Mouse (Mus musculus): ENCODE measurements around the gene Fbn1. TPM values are rescaled to one million over a fixed set of nuclear protein-coding genes. Genes with fewer than 3 reads are reported as not detected.

The Fbn1 gene
- polyA plus RNA-seq, 1 experiment from 2014 or later: 4.8 TPM

Other genes with a start within 250 kb of the Fbn1 start
- 0.15 TPM in 2 replicates for gene Gm9913, start 2.9 kb downstream of the Fbn1 start, polyA plus RNA-seq (2016; fragmentation: Nextera tagmentation; extraction: Ambion mirVana)
- gene Cep152, start 117.1 kb upstream of the Fbn1 start, polyA plus RNA-seq (2016; fragmentation: Nextera tagmentation; extraction: Ambion mirVana): 9.8 and 10.2 TPM in 2 replicates
- 125 and 148 TPM in 2 replicates for gene Eid1, start 165.1 kb upstream of the Fbn1 start, polyA plus RNA-seq (2016; fragmentation: Nextera tagmentation; extraction: Ambion mirVana)
- gene Shc4, start 216.2 kb upstream of the Fbn1 start, polyA plus RNA-seq (2016; fragmentation: Nextera tagmentation; extraction: Ambion mirVana): 1.3 TPM in 2 replicates